Mouse (Mus musculus) small intestine, adult 10 weeks (tissue): ENCODE results near the gene AC109138.7. TPM values are rescaled to one million over a fixed set of nuclear protein-coding genes. Genes with fewer than 3 reads are reported as not detected.

Source experiments
- polyA plus RNA-seq: library from polyadenylated mRNA; stranded (reverse); fragments of 350-450 nt; fragmentation: Illumina TruSeq; extraction: RNeasy Lipid Tissue Mini Kit (QIAGEN cat#74804); gene quantifications from one replicate; pipeline ENCODE4 v1.2.3, GENCODE M21; 2014; ENCODE audit warnings: low replicate concordance

The AC109138.7 gene
- not detected for polyA plus RNA-seq

DNA sequence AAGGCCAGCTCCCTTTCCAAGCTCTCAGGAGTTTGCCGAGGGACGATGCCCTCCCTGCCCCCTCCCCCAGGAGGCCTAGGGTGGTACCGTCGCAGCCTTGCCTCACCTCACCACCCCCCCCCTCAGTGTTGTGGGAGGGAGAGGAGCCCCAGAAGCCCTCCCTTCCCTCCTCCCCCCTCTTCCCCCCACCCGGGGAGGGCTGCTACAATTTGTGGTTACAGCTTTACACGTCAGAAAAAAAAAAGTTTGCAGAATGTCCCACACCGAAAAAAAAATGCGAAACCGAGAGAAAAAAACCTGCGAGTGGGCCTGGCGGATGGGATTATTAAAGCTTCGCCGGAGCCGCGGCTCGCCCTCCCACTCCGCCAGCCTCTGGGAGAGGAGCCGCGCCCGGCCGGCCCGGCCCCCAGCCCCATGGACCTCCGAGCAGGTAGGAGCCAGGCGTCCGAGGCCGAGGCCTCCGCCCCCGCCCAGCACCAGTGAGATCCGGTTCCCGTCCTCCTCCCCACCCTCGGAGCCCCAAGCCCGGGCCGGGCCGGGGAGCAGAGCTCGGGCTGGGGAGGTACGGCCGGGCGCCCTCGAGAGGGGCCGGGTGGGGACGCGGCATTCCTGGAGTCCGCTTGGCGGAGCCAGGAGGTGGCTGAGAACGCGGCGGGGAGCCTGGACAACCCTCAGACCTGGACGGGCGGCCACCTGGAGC lies at the start of gene AC109138.7, which contains the start of gene Clcf1:
AC109138.7 (plus strand) TSS at position 287 of the 700 bp plus-strand sequence.
Clcf1 (plus strand) TSS at position 168 of the 700 bp plus-strand sequence.

DNA sequence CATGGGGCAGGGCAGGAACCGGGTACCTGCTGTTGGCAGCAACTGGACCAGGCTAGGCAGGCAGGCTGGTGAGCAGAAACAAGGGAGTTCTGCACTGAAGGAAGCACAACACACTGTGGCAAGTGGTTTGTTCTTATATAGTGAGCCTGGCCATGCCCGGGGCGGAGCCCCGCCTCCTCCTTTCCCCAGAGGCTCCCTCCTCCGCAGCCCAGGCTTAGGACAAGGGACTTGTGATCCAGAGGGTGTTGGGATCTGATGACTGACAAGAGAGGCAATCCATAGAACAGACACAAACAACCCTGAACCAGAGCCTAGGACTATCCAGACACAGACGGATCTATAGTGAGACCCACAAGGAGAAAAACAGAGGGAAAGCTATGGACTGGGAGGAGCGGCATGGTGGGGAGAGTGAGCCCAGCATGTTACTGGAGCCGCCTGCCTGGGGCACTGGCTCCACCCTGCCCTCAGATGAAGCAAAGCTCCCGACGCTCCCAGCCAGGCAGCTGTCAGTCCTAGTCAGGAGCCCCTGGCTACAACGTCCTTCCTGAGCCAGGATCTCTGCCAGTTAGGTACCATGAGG lies 38.7 kb upstream of the AC109138.7 start, which contains the start of gene Carns1:
Carns1 (minus strand) TSS at position 112 of the 580 bp plus-strand sequence.

DNA sequence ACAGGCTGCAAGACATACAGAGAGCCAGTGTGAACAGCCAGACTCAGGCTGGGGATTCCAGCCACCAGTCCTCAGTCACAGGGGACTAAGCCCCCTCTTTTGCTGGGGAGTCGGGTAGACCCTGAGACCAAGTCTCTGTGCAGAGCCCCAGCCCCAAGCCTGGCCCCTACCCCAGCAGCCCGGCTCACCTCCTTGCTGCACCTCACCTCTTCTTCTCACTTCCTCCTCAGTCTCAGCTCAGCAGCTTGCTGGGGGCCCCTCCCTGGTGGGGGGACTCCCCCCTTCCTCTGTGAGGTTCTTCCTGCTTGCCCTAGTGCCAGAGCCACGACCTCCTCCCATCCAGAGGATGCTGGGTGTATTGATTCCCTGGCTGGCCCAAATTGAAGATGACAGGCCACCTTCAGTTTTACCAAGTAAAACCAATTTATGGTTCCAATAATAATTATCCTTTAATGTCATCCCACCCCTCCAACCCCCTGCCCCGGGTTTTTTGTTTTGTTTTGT lies 23.3 kb upstream of the AC109138.7 start, which contains the start of gene Tbc1d10c:
Tbc1d10c (minus strand) TSS at position 454 of the 504 bp plus-strand sequence.

DNA sequence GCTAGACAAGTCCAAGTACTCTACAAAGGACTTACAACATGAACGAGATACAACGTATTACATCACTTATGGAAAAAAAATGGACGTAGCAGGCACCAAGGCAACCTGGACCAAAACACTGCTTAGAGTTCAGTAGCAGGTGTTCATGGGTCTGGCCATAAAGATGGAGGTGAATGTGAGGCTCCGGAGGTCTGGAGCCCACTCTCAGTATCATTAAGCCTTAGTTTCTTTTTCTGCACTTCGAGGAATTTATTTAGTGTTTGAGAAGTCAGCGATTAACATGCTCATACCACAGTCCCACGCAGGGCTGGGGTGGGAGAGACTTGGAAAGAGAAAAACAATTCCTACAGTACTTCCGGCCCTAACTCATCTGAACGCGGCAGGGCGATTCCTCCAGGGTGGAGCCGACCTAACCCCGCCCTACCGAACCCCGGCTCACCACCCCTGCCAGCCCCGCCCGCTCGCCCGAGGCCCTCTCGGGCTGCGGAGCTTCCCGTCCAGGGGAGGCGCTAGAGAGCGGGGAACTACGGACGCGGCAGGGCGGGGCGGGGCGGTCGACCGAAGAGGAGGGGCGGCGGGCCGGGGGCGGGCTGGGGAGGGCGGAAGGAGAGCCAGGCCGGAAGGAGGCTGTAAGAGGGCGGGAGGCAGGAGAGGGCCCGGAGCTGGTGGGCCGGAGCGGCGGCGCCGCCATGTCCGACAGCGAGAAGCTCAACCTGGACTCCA lies 22.5 kb upstream of the AC109138.7 start, which contains the start of gene Ppp1ca:
Ppp1ca (plus strand) TSS at position 538 of the 723 bp plus-strand sequence.

DNA sequence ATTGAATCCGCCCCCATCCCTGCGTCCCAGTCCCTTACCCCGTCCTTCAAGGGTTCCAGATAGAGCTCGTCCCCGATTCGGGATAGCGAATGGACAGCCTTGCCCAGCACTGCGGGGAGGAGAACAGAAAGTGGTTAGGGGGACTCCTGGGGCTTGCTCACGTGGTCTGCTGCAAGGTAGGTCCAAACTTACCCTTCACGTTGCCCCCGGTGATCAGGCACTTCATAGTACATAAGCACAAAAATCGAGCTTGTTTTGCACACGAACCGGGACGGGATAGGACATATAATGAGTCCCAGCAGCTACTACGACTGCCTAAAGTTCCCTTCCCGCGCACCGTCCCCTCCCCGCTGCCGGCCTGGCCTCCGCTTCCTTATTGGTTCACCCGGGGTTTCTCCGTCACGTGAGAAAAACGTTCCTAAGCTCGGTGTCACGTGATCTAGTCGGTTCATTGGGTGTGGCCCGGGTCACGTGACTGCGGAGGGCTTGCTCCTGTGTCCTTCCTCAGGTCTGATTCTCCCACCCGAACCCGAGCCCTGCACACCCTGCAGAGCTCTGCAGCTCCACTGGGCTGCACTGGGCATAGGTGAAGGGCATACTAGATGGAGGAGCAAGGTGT lies 12.8 kb upstream of the AC109138.7 start, which contains the start of gene Rad9a:
Rad9a (minus strand) TSS at position 372 of the 619 bp plus-strand sequence.

DNA sequence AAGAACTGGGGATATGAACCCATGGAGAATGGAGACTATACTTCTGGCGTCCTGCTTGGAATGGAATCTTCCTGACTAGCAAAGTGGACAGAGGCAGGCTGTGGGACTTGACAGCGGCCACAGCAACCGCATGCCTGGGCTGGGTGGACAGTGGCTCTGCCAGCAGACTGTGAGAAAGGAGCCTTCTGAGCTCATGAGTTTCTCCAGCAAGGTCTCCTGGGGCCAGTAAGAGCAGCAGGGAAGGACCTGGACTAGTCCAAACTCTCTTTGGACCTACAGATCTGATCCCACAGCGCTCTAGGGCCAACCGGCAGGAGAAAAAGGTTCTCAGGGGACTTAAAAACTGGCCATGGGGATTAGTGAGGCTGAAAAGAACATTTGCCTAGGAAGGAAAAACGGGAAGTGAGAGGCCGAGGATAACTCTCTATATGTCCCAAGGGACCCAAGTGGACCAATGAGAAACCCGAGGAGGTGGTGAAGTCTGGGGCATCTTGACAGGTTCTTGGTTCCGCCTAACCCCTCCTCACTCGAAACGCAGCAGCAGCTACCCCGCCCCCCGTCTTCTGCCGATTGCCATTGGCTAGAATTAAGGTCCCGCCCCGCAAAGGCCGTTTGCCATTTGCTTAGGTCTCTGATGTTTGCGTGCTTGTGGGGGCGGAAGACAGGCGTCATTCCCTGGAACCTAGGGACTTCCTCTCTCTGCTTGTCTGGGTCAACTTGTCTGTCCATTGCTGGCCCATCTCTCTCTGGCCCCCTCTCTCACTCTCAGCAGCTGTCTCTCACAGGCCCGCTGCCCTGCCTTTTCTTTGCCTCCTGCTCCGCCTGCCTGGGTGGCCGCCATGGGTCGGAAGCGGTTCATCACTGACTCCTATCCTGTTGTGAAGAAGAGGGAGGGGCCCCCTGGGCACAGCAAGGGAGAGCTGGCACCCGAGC lies 17.4 kb downstream of the AC109138.7 start, which contains the start of gene Pold4:
Pold4 (plus strand) TSS at position 647 of the 933 bp plus-strand sequence.

DNA sequence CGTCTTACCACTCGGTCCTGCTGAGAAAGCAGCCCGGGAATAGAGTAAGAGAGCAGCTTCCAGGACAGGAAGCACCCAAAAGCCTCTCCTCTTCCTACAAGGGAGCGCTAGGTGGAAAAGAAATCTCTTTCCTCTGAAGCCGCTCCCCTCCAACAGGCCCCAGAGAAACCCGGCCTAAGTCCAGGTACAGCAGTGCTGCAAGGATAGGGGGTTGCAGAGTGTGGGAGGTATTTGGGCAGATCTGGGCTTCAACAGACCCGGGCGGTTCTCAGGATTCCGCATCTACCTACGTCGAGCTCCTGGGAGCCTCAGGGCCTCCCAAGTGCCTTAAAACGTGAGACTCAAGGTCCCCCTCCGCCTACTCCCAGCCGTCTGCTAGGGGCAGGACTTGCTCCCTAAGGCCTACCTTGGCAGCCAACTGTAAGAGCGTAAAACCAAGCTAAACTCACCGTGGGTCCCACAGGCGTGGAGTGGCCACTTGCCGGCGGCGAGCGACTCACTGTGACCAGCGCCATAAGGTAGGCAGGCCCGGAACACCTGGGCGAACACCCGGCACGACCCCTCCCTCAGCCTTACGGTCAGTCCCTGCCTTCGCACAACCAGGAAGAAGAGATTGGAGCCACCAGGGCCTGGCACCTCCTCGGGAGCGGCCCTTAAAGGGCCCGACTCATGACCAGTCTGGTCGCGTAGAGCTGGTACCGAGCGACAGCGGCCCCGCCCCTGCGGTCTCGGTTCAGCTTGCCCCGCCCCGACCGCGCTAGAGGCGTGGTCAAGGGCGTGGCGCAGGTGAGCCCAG lies 54.6 kb downstream of the AC109138.7 start, which contains the start of gene Ssh3:
Ssh3 (minus strand) TSS at position 615 of the 796 bp plus-strand sequence.

Other genes starting within 250 kb of the AC109138.7 start
- gene Aldh3b2, start 242.0 kb upstream of the AC109138.7 start, polyA plus RNA-seq, result not detected
- gene Acy3, start 227.8 kb upstream of the AC109138.7 start, polyA plus RNA-seq, result 5.0 TPM
- not detected for gene Tbx10, start 221.6 kb upstream of the AC109138.7 start, polyA plus RNA-seq
- gene Nudt8, start 213.8 kb upstream of the AC109138.7 start, polyA plus RNA-seq, result not detected
- gene Gm49405, start 213.7 kb upstream of the AC109138.7 start, polyA plus RNA-seq, result 0.19 TPM
- gene Doc2g, start 211.0 kb upstream of the AC109138.7 start, polyA plus RNA-seq, result not detected
- gene Ndufv1, start 201.6 kb upstream of the AC109138.7 start, polyA plus RNA-seq, result 2.5 TPM
- gene Gstp1, start 176.4 kb upstream of the AC109138.7 start, polyA plus RNA-seq, result 15.3 TPM
- 8.5 TPM for gene Gstp2, start 168.3 kb upstream of the AC109138.7 start, polyA plus RNA-seq
- gene Gstp3, start 154.8 kb upstream of the AC109138.7 start, polyA plus RNA-seq, result not detected
- not detected for gene Cabp2, start 132.8 kb upstream of the AC109138.7 start, polyA plus RNA-seq
- 2.9 TPM for gene Cdk2ap2, start 117.2 kb upstream of the AC109138.7 start, polyA plus RNA-seq
- 0.93 TPM for gene Pitpnm1, start 114.4 kb upstream of the AC109138.7 start, polyA plus RNA-seq
- not detected for gene Aip, start 88.5 kb upstream of the AC109138.7 start, polyA plus RNA-seq
- not detected for gene Gpr152, start 74.6 kb upstream of the AC109138.7 start, polyA plus RNA-seq
- 0.71 TPM for gene Cabp4, start 70.3 kb upstream of the AC109138.7 start, polyA plus RNA-seq
- 9.9 TPM for gene Coro1b, start 65.7 kb upstream of the AC109138.7 start, polyA plus RNA-seq
- 1.9 TPM for gene Ptprcap, start 60.8 kb upstream of the AC109138.7 start, polyA plus RNA-seq
- 1.9 TPM for gene Rps6kb2, start 51.0 kb upstream of the AC109138.7 start, polyA plus RNA-seq
- 0.67 TPM for gene Carns1, start 38.9 kb upstream of the AC109138.7 start, polyA plus RNA-seq
- gene Tbc1d10c, start 23.1 kb upstream of the AC109138.7 start, polyA plus RNA-seq, result 0.56 TPM
- gene Ppp1ca, start 22.3 kb upstream of the AC109138.7 start, polyA plus RNA-seq, result 39.0 TPM
- 1.7 TPM for gene Rad9a, start 12.7 kb upstream of the AC109138.7 start, polyA plus RNA-seq
- 0.33 TPM for gene Clcf1, start 119 bp upstream of the AC109138.7 start, polyA plus RNA-seq
- gene Pold4, start 17.5 kb downstream of the AC109138.7 start, polyA plus RNA-seq, result not detected
- 4.9 TPM for gene Ssh3, start 54.8 kb downstream of the AC109138.7 start, polyA plus RNA-seq
- not detected for gene Ankrd13d, start 68.8 kb downstream of the AC109138.7 start, polyA plus RNA-seq
- gene Grk2, start 91.9 kb downstream of the AC109138.7 start, polyA plus RNA-seq, result 13.4 TPM
- 54.0 TPM for gene Kdm2a, start 183.9 kb downstream of the AC109138.7 start, polyA plus RNA-seq
- gene Rhod, start 225.1 kb downstream of the AC109138.7 start, polyA plus RNA-seq, result 3.1 TPM